Mouse (Mus musculus) common myeloid progenitor, adult 5-6 weeks (primary cell): ENCODE measurements around the gene Capn9. TPM values are rescaled to one million over a fixed set of nuclear protein-coding genes. Genes with fewer than 3 reads are reported as not detected.

Source experiments
- ATAC-seq: replicated peaks from 2 replicates; pipeline ENCODE4 v1.8.0; 2016; ENCODE audit warnings: low read depth, mild to moderate bottlenecking, moderate TSS enrichment, inconsistent platforms; ENCODE audit not compliant: poor library complexity, severe bottlenecking
- total RNA-seq: library from RNA; stranded (forward); fragments of 200-1000, 187-1606 nt; gene quantifications from 2 replicates; pipeline ENCODE4 v1.2.3, GENCODE M21; 2017

Capn9 gene
- total RNA-seq = not detected in 2 replicates

DNA sequence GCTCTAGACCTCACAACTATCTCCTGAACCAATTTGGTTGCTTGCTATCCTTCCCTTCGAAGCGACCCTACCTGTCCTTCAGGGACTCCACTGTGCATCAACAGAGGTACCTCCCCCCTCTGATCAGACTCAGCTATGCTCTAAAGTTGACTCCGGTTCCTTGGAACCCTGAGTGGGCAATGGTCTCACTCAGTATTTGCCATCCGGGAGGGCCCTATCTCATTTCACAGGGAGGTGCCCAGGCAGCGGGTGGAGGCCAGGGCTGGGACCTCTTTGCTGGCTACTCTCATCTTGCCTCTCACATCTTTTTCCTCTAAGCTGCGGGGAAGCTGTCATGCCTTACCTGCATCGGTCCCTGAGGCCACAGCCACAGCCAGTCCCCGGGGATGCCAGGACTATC, at the start of gene Capn9:
Gene Capn9 (plus strand): TSS at position 301 of the 400 bp plus-strand sequence.
- no peak for ATAC-seq

DNA sequence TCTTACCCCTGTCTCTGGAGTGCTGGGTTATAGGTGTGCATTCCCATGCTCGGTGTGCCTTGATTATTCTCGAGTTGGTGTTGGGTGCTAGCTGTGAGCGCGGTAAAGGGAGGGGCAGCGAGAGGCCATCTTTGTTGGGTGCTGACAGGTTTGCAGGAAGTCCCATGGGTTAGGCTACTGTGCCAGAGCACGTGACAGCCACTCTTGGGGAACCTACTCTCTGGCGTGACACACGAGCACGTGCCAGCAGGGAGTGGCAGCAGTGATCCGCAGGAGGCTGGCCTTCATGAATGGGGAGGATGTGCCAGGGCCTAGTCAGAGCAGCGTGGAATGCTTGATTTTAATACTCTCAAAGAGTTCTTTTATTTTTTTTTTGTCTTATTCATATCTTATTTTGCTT, 49.6 kb upstream of the Capn9 start:
- no peak for ATAC-seq

DNA sequence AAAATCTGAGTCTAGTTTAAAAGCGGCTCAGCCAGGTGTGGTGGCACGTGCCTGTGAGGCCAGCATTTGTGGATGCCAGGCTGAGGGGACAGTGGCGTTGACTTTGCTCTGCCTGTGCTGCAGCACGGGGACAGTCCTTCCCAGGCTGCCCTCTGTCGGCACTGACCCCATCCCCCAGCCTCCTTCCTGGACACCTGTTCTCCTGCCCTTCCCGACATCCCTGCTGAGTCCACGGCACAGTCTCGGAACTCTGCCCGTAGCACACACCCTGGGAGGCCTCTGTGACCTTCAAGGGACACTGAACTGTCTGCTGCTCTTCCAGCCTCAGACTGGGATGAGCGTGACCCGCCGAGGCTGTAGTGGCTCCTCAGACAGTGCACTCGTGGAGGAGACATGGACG, 45.8 kb upstream of the Capn9 start:
- no peak for ATAC-seq

DNA sequence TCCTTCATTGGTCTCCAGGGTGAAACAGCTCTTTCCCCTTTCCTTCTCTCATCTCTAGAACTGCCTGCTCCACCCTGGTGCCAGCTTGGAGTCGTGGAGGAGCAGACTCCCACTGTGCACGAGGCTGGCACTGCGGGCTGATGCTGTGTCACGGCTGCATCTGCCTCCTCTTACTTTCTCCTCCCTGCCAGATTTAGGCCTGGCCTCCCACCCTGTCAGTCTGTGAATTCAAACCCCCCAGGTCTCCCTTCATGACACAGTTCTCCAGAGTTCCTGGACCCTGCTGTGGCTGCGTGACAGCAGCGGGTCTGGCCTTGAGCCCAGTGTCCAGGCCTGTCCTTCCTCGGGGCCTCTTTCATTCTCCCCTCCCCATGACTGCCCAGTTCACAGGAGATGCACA, 45.4 kb upstream of the Capn9 start:
- no peak for ATAC-seq

DNA sequence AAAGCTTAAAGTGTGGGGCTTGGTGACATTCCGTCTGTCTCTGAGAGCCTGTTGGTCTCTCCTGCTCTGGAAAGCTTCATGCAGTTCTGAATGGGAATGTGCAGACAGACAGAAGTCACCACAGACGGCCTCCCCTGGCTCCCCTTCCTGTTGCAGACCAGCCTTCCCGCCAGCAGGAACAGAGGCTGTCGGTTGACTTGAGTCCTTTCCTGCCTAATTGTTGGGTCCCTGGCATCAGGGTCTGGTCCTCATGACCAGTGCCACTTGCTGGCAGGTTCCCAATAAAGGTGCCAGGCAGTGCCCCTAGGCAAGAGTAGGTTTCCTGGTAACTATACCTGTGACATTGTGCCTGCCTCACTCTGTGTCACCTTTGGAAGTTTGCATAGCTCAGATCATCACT, 44.9 kb upstream of the Capn9 start:
- no peak for ATAC-seq

DNA sequence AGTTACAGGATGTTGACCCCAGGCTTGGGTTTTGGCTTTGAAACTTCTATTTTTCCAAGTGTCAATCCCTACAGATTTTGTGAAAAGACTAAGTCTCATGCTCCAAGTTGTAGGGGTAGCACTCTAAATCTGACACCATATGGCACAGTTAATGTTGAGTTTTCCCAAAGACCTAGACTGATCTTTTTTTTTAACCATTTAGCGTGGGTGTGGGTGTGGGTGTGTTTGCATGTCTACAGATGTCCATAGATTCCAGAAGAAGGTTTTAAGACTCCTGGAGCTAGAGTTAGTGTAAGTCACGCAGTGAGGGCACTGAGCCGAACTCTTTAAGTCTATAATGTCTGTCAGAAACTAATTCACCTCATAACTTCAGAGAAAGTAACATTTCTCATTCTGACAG, 43.3 kb upstream of the Capn9 start:
- no peak for ATAC-seq

DNA sequence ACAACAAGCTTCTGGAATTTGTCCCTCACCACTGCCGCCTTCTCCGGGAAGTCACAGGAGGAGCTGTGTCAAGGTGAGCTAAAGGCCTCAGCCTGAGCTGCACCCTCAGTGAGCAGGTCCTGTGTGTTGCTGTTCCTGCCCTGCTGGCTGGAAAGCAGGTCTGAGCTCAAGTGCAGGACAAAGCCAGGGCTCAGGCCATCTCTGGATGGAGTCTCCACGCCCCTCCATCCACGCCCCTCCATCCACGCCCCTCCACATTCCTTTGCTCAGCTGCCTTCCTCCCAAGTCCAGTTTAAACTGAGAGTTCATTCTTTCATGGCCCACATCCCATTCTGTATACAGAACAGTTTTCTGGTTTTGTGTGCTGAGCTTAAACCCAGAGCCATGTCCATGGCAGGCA, 40.5 kb upstream of the Capn9 start:
- ATAC-seq = no peak

DNA sequence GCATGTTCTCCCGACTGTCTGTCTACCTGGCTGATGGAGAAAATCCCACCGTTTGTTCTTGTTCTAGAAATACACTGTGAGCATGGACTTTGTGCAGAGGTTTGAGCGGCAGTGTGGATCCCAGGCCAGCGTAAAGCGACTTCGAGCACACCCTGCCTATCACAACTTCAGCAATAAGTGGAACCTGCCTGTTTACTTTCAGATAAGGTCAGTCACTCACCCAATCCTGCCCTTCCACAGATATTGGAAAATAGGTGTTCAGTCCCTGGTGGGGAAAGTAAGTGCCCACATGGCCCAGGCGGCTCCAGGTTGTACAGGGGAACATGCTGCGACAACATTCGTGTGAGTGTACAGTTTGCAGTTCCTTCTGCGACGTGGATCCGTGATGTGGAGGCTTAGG, 35.0 kb upstream of the Capn9 start:
- ATAC-seq = no peak

DNA sequence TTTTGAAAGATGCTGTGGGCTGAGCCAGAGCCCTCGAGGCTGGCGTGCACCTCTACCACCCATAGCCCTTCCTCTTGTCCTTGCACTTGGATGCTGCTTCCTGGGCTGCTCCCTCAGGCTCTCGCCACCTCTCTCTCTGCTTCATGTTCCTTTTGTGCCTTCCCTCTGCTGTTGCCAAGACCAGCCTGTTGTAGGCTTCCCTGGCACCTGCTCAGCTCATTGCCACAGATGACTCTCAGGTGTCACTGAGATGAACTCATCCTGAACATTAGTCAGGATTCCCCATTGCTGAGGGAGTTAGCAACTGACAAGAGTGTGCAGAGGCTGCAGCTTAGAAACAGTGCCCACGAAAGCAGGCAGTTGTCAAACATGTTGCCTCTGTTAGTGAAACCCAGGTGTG, 33.9 kb upstream of the Capn9 start:
- no peak for ATAC-seq

DNA sequence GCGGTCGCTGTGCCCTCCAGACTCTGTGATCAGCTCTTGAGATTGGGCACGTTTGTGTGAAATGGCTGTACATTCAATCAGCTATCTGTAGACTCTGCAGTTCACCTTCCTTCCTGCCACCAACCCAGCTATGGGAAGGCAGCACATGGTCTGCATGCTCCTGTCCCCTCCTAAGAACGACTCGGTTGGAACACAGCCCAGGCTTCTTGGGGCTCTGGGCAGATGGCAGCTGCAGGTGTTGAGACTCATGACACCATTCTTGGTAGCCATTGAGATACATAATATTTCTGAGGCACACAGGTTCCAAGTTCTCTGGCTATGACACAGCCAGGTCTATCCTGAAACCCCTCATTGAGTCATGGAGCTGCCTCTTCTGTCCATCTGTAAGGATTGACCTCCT, 32.6 kb upstream of the Capn9 start:
- ATAC-seq = no peak

DNA sequence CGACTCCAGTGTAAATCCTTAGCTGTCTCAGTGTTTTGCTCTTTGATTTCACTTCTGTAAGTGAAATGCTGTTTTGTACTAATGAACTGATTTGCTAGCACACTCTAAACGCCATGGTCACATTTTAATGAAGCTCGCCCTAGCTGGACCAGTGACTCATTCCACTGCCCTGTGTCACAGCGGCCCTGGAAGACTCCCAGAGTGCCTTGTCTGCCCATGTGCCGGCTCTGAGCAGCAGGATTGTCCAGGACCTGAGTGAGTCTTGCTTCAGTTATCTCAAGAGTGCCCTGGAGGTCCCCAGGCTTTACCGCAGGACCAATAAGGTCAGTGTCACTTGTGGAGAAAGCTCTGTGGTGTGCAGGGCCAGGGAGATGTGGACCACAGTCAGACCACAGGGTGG, 29.5 kb upstream of the Capn9 start:
- ATAC-seq = no peak

DNA sequence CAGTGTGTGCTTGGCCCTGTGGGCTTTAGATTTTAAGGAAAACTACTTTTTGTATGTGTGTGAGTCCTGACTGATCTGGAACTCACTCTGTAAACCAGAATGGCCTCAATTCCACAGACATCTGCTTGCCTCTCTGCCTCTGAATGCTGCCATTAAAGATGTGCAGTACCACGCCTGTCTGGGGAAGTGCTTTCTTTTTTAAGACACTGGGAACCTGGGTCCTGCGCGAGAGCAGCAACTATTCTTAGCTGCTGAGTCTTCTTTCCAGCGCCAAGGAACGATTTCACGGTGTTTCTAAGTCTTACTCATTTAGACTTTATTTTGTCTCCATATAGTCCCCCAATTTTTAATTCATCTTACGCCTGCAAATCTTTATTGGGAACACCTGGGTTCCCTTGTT, 29.1 kb upstream of the Capn9 start:
- ATAC-seq = no peak

DNA sequence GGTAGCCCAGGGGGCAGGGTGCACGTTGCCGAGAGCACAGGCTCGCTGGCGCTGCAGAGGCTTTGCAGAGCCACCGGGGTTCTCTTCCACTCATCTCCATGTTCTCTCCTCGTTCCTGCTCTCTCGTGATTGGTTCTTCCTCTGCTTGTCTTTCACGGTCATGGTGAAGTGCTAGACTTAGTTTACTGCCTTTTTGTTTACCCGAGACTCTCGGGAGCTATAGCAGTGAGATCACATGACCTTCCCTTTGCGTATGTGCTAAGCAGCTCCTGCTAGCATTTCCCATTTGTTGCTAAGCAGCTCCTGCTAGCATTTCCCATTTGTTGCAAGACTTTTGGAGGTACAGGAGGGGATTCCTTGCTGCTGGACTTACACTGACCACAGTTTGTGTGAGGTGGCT, 28.6 kb upstream of the Capn9 start:
- ATAC-seq = no peak

DNA sequence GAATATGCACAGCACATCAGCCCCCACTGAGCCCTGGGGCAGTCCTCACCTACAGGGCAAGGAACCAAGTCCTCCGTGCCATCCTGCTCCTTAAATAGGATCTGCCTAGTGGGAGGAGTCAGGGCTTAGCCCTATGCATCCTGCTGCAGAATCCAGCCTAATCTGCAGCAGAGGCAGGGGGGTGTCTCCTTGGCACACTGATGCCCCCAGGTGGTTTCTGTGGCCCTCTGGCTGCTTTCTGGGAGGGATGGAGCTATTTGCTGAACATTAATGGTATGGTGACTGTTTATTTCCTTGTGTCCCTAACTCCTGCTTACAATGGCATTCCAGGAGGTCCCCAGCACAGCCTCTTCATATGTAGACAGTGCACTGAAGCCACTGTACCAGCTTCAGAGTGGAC, 27.7 kb upstream of the Capn9 start:
- ATAC-seq = no peak

DNA sequence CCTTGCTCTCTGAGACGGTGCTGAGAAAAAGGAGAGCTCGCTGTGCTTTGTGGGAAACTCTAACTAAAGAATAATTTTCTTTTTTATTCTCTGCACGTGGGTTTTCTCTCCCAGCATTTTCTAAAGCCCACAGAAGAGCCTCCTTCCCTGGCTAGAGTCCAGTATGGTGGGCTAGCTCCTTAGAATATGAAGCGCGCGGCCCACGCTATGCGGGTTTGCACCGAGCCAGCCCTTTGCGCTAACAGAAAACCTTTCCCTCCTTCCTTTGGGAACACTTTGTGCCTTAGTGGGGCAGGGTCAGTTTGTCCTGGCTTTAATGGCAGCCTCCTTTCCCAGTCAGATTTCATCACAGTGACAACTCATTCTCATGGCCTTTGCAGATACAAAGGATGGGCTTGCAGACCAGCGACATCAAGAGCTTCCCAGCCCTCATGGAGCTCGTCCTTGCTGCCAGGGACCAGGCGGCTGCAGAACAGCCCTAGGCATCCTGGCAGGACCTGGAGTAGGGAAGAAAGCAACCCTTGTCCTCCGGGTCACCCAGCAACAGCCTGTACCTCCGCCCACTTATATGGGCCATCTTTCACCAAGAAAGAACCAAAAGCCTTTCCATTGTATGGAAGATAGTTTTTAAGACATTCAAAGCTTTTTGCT, 24.8 kb upstream of the Capn9 start:
- ATAC-seq = no peak

DNA sequence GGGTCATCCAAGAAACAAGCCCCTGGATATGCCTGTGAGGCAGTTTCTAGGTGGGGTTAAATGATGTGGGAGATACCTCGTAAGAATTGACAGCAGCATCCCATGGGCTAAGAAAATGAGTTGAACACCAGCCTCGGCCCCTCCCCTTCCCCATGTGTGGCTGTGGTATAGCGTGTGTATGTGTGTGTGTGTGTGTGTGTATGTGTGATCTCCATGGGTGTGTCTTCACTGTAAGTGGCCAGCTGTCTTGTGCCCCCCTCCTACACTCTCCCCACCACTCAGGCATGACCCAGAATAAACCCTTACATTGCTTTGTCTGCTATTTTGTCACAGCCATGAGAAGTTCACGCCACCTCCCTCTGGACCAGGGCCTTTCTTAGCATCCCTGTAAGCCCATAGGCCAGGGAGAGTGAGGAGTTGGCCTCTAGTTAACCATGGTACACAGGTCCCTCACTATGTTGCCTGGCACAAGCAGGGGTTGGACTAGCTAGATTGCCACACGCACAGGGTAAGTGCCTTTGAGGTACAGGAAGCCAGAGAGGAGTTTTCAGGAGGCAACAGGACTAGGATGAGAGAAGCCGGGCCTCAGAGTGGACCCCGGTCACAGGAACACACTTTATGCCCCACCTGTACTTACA, 20.7 kb upstream of the Capn9 start:
- ATAC-seq = no peak

DNA sequence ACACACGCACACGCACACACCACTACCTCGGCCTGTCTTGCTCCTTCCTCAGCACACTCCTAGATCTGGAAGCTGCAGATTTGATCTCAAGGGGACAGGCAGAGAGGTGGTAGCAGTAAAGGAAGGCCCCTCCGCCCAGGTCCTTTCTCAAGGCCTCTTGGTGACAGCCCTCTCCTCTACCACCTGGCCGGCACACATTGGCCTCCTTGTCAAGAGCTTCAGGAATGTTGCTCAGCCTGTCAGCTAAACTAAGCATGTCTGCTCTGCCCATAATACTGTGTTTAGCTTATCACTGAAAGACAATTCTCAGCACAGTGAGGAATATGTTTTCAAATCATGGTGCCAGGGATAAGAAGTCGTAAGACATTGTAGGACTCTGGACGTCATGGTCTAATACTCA, 19.7 kb upstream of the Capn9 start:
- no peak for ATAC-seq

DNA sequence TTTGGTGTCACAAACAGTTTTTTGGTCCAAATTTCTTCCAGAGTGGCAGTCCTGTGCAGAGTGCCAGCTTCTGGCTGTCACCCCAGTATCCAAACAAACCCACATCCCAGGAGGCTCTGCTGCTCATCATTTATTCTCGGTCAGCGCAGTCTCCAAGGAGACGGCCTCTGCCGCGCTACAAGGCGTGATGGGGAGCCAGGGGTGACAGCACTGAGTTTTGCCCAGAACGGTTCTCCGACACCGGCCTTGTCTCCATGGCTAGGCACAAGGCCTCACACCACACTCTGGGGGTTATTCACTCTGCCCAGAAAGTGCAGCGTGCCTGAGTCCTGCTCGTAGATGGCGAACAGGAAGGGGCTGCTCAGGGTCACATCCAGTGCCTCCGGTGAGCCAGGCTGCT, 19.3 kb upstream of the Capn9 start:
- no peak for ATAC-seq

DNA sequence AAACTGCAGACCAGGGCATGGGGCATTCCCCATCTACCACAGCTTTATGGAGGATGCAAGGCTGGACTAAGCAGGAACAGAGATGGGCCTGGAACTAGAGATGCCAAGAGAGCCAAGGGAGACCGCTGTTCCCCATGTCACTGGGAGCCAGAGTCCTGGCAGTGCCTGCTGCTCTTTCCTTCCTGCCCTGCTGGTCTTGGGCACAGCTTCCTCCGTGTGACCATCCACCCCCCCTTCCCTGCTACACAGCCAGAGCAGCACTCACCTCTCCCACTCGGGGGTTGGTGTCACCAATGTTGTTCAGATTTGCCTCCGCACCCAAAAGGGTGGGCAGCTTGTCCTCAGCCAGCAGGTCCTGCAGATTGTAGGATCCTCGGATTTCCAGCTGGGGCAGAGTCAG, 18.4 kb upstream of the Capn9 start:
- ATAC-seq = no peak

DNA sequence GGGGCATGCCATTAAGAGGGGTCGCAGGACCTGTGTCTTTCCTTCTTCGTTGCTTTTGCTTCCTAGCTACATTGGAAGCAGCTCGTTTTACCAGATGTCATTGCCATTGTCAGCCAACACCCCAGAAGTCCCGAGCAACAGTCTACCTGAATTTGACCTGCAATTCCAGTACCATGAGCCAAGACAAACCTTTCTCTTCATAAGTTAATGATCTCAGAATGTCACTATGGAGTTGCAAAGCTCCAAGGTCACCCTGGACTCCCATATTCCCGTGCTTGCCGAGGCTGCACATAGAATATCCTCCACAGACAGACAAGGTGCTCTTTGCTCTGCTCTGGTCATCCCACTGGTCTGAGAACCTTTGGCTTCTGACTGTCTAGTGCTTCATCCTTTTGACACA, 8.8 kb upstream of the Capn9 start:
- ATAC-seq = no peak

DNA sequence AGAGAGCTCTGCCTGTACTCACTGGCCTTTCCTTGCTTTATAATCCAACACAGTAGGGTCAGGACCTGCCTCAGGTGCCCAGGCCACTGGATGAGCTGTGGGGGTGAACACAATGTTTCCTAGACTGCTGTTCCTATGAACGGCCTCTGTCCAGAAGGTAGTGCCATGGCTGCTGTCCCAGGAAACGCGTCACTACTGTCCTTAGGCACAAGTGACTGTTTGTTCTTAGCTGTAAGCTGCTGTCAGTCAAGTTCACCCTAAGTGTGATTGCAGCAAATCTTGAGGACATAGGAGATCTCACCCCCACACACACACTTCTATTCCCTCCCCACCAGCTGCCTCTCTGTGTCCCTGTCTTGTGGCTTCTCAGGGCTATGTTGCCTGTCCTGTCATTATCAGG, 8.3 kb upstream of the Capn9 start:
- no peak for ATAC-seq

DNA sequence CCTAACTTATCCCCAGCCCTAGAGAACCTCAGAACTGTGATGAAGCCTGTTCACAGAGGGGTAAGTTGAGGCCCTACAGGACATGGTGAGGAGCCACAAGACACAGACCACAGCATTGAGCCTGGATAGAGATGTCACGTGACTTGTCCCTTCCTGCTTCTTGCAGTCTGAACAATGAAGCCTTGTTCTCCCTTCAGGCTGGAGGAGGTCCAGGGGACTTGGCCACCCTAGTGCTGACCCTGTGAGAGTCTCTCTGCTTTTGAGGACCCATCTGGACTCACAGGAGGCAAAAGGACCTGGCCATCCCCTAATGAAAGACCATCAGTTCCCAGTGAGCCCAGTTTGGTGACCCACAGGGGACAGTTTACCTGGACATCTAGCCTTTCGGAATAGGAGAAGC, 6.8 kb upstream of the Capn9 start:
- no peak for ATAC-seq
